Mouse (Mus musculus): ENCODE measurements around the gene Snrnp200. TPM values are rescaled to one million over a fixed set of nuclear protein-coding genes. Genes with fewer than 3 reads are reported as not detected.
"Not testable (repeated sequence)": the region's sequence is repeated elsewhere in the genome, so short reads cannot be mapped to it uniquely, and the experiment has no call there.

Snrnp200 gene
- 48.1 and 50.8 TPM in 2 replicates for polyA plus RNA-seq (2015; fragmentation: Nextera tagmentation; extraction: Ambion mirVana)

DNA sequence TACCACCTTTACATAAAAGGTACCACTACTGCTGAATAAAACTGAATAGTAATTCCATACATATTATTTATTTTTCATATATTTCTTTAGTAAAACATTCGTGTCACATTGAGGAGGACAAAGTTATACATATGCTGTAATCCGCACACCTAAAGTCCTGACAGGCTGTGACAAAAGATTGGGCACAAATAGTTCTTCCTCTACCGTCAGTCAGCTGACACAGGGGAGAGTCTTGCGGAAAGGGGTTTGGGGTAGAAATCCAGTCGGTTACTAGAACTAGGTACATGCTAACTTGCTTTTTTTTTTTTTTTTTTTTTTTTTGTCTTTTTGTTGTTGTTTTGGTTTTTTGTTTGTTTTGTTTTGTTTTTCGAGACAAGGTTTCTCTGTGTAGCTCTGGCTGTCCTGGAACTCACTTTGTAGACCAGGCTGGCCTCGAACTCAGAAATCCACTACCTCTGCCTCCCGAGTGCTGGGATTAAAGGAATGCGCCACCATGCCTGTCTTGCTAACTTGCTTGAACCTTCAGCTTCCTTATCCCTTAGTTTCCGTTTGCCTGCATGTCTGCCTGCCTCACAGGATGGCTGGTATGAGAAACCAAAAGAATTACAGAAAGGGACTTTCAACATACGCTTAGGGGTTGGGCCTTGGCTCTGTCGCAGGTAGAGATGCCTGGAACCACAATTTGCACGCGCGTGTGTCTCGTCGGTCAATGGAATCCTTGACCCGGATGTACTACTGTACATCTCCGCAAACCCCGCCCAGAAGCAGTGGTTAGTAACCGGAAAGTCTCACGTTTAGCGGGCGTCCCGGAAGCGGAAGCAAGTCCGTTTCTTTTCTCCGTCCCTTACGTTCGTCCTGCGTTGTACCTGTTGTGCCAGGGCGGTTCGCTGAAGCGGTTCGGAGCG, at the start of gene Snrnp200, which contains the start of gene 1810024B03Rik:
Snrnp200 (plus strand) TSS at position 840 of the 905 bp plus-strand sequence.
1810024B03Rik (minus strand) TSS at position 734 of the 905 bp plus-strand sequence.
- 10% methylated on average over 36 of the region's 36 CpGs for WGBS

DNA sequence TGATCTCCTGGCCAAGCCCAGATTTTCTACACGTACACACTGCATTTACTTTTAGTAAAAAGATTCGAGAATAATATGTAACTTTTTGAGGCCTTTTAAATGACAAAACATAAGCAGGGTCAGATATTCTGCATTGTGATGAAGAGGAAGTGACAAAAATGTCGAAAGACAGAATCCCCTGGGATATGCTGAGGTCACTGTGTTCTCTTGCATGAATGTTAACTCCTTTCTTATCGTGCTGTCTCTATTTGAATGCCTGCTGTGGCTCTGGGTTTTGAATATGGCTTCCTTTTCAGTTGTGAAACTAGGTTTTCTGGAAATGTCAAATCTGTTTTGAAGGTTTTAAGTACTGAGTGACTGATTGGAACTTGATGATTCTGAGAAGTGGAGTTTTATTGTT, 42.5 kb upstream of the Snrnp200 start:
- ATAC-seq (ENCODE audit: insufficient read depth, low FRiP score) = no peak
- Histone ChIP-seq H3K27ac (ENCODE audit: low read length) (no peak overlapping the region), H3K9ac (ENCODE audit: low read length) (no peak overlapping the region), H3K4me2 (ENCODE audit: low read depth, low read length) (no peak overlapping the region), H3K36me3 (ENCODE audit: control insufficient read depth, insufficient read depth, low read length) (no peaks in the 10 kb centered on the region), H3K9me3 (replicated peaks; ENCODE audit: control insufficient read depth, low read length) (no peaks in the 10 kb centered on the region), H3K4me1 (ENCODE audit: control insufficient read depth, insufficient read depth, low read length) (no peaks in the 10 kb centered on the region), H3K4me3 (replicated peaks; ENCODE audit: low read length) (no peak overlapping the region), H3K27me3 (ENCODE audit: control insufficient read depth, insufficient read depth, low read length) (no peaks in the 10 kb centered on the region)
- 54% methylated on average over 4 of the region's 4 CpGs for WGBS

More for the DNA sequence above, at the start of gene Snrnp200, which contains the start of gene 1810024B03Rik:
- H3K4me3 ChIP-seq (replicated peaks; ENCODE audit: low read length) = peak within 1 kb of the TSS; percentile 87
- no peaks in the 10 kb centered on the region for H3K27me3 ChIP-seq (ENCODE audit: control insufficient read depth, insufficient read depth, low read length)
- H3K36me3 ChIP-seq (ENCODE audit: control insufficient read depth, insufficient read depth, low read length) = peaks cover 8% of the 10 kb centered on the region
- ATAC-seq (ENCODE audit: insufficient read depth, low FRiP score) = peak; percentile 98
- H3K9ac ChIP-seq (ENCODE audit: low read length) = peak within 1 kb of the TSS; percentile 91
- peaks cover 7% of the 10 kb centered on the region for H3K4me1 ChIP-seq (ENCODE audit: control insufficient read depth, insufficient read depth, low read length)
- H3K4me2 ChIP-seq (ENCODE audit: low read depth, low read length) = peak within 1 kb of the TSS; percentile 84
- H3K9me3 ChIP-seq (replicated peaks; ENCODE audit: control insufficient read depth, low read length) = no peaks in the 10 kb centered on the region
- peak within 1 kb of the TSS; percentile 75 for H3K27ac ChIP-seq (ENCODE audit: low read length)

DNA sequence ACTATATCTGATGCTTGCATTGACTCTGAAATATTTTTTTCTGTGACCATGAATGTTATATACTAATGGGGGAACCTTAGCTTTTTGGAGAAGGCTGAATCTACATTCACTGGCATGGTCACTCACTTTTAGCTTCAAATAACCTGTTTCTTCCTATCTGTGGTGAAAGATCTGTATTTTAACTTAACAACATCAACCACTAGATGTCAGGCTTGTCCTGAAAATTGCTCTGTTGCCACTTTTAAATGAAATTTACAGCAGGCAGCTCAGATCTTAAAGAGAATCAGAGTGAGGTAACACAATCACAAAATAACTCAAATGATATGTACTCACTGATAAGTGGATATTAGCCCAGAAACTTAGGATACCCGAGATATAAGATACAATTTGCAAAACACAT, 41.9 kb upstream of the Snrnp200 start:
- H3K9me3 ChIP-seq (replicated peaks; ENCODE audit: control insufficient read depth, low read length); H3K4me2 ChIP-seq (ENCODE audit: low read depth, low read length); H3K4me3 ChIP-seq (replicated peaks; ENCODE audit: low read length); H3K9ac ChIP-seq (ENCODE audit: low read length); H3K27me3 ChIP-seq (ENCODE audit: control insufficient read depth, insufficient read depth, low read length); H3K4me1 ChIP-seq (ENCODE audit: control insufficient read depth, insufficient read depth, low read length); ATAC-seq (ENCODE audit: insufficient read depth, low FRiP score); H3K36me3 ChIP-seq (ENCODE audit: control insufficient read depth, insufficient read depth, low read length); H3K27ac ChIP-seq (ENCODE audit: low read length): not testable (repeated sequence)
- 4% methylated on average over 1 of the region's 1 CpGs for WGBS

GRCm38 (mm10) chr2:127182598-127183381, 25.4 kb upstream of the Snrnp200 start:
- Histone ChIP-seq H3K9me3 (replicated peaks; ENCODE audit: control insufficient read depth, low read length) (no peaks in the 10 kb centered on the region), H3K27ac (ENCODE audit: low read length) (peak overlapping the region; percentile 80), H3K36me3 (ENCODE audit: control insufficient read depth, insufficient read depth, low read length) (no peaks in the 10 kb centered on the region), H3K4me3 (replicated peaks; ENCODE audit: low read length) (peak overlapping the region; percentile 55), H3K27me3 (ENCODE audit: control insufficient read depth, insufficient read depth, low read length) (no peaks in the 10 kb centered on the region), H3K4me2 (ENCODE audit: low read depth, low read length) (peak overlapping the region; percentile 63), H3K9ac (ENCODE audit: low read length) (peak overlapping the region; percentile 77), H3K4me1 (ENCODE audit: control insufficient read depth, insufficient read depth, low read length) (no peaks in the 10 kb centered on the region)
- WGBS = 3% methylated on average over 17 of the region's 17 CpGs
- peak; percentile 100 for ATAC-seq (ENCODE audit: insufficient read depth, low FRiP score)

GRCm38 (mm10) chr2:127189574-127189973, 18.6 kb upstream of the Snrnp200 start:
- Histone ChIP-seq H3K4me1 (ENCODE audit: control insufficient read depth, insufficient read depth, low read length) (no peaks in the 10 kb centered on the region), H3K27me3 (ENCODE audit: control insufficient read depth, insufficient read depth, low read length) (no peaks in the 10 kb centered on the region), H3K4me3 (replicated peaks; ENCODE audit: low read length) (no peak overlapping the region), H3K36me3 (ENCODE audit: control insufficient read depth, insufficient read depth, low read length) (no peaks in the 10 kb centered on the region), H3K9ac (ENCODE audit: low read length) (no peak overlapping the region), H3K4me2 (ENCODE audit: low read depth, low read length) (no peak overlapping the region), H3K27ac (ENCODE audit: low read length) (no peak overlapping the region), H3K9me3 (replicated peaks; ENCODE audit: control insufficient read depth, low read length) (no peaks in the 10 kb centered on the region)
- no peak for ATAC-seq (ENCODE audit: insufficient read depth, low FRiP score)

GRCm38 (mm10) chr2:127204932-127205331, 3.3 kb upstream of the Snrnp200 start:
- WGBS = 30% methylated on average over 3 of the region's 3 CpGs
- Histone ChIP-seq H3K4me2 (ENCODE audit: low read depth, low read length) (no peak overlapping the region), H3K27ac (ENCODE audit: low read length) (no peak overlapping the region), H3K9ac (ENCODE audit: low read length) (no peak overlapping the region), H3K4me3 (replicated peaks; ENCODE audit: low read length) (no peak overlapping the region), H3K36me3 (ENCODE audit: control insufficient read depth, insufficient read depth, low read length) (no peaks in the 10 kb centered on the region), H3K9me3 (replicated peaks; ENCODE audit: control insufficient read depth, low read length) (no peaks in the 10 kb centered on the region), H3K27me3 (ENCODE audit: control insufficient read depth, insufficient read depth, low read length) (no peaks in the 10 kb centered on the region), H3K4me1 (ENCODE audit: control insufficient read depth, insufficient read depth, low read length) (peaks cover 7% of the 10 kb centered on the region)
- ATAC-seq (ENCODE audit: insufficient read depth, low FRiP score) = no peak

GRCm38 (mm10) chr2:127205936-127206335, 2.2 kb upstream of the Snrnp200 start:
- not testable (repeated sequence) for H3K27ac ChIP-seq (ENCODE audit: low read length); H3K4me3 ChIP-seq (replicated peaks; ENCODE audit: low read length); H3K36me3 ChIP-seq (ENCODE audit: control insufficient read depth, insufficient read depth, low read length); H3K27me3 ChIP-seq (ENCODE audit: control insufficient read depth, insufficient read depth, low read length); H3K4me1 ChIP-seq (ENCODE audit: control insufficient read depth, insufficient read depth, low read length); H3K9me3 ChIP-seq (replicated peaks; ENCODE audit: control insufficient read depth, low read length); ATAC-seq (ENCODE audit: insufficient read depth, low FRiP score); H3K9ac ChIP-seq (ENCODE audit: low read length); H3K4me2 ChIP-seq (ENCODE audit: low read depth, low read length)
- 86% methylated on average over 4 of the region's 4 CpGs for WGBS

DNA sequence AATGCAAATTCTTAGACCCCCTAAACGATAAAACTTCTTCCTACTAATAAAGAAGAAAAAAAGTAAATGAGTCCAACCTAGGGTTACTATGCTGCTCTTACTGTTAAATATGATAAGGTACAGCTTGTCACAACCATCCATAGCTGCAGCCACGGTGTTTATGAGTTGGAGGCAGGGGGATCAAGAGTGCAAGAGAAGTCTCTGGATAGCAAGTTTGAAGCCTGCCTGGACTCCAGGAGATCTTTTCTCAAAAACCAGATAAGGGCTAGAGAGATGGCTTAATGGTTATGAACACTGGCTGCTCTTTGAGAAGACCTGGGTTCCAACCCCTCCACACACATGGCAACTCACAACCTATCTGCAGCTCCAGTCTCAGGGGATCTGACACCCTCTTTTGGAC, 1.3 kb upstream of the Snrnp200 start:
- no peak overlapping the region for H3K4me2 ChIP-seq (ENCODE audit: low read depth, low read length)
- WGBS = 92% methylated on average over 2 of the region's 2 CpGs
- H3K27ac ChIP-seq (ENCODE audit: low read length) = no peak overlapping the region
- peaks cover 7% of the 10 kb centered on the region for H3K4me1 ChIP-seq (ENCODE audit: control insufficient read depth, insufficient read depth, low read length)
- ATAC-seq (ENCODE audit: insufficient read depth, low FRiP score) = no peak
- no peaks in the 10 kb centered on the region for H3K9me3 ChIP-seq (replicated peaks; ENCODE audit: control insufficient read depth, low read length)
- no peaks in the 10 kb centered on the region for H3K27me3 ChIP-seq (ENCODE audit: control insufficient read depth, insufficient read depth, low read length)
- H3K9ac ChIP-seq (ENCODE audit: low read length) = no peak overlapping the region
- no peak overlapping the region for H3K4me3 ChIP-seq (replicated peaks; ENCODE audit: low read length)
- peaks cover 8% of the 10 kb centered on the region for H3K36me3 ChIP-seq (ENCODE audit: control insufficient read depth, insufficient read depth, low read length)

GRCm38 (mm10) chr2:127208452-127208769, 225 bp downstream of the Snrnp200 start:
- WGBS = 0% methylated on average over 17 of the region's 17 CpGs
- peak overlapping the region; percentile 75 for H3K27ac ChIP-seq (ENCODE audit: low read length)

More at GRCm38 (mm10) chr2:127208452-127208769, 225 bp downstream of the Snrnp200 start:
- Histone ChIP-seq H3K27me3 (ENCODE audit: control insufficient read depth, insufficient read depth, low read length) (no peaks in the 10 kb centered on the region), H3K9me3 (replicated peaks; ENCODE audit: control insufficient read depth, low read length) (no peaks in the 10 kb centered on the region), H3K4me3 (replicated peaks; ENCODE audit: low read length) (peak overlapping the region; percentile 87), H3K9ac (ENCODE audit: low read length) (peak overlapping the region; percentile 91), H3K4me2 (ENCODE audit: low read depth, low read length) (peak overlapping the region; percentile 84), H3K36me3 (ENCODE audit: control insufficient read depth, insufficient read depth, low read length) (peaks cover 8% of the 10 kb centered on the region), H3K4me1 (ENCODE audit: control insufficient read depth, insufficient read depth, low read length) (peaks cover 7% of the 10 kb centered on the region)
- no peak for ATAC-seq (ENCODE audit: insufficient read depth, low FRiP score)

Measured in stomach, embryonic 16.5 days (tissue).